Mouse (Mus musculus) CH12F3 (cell line): ENCODE results near the gene A730049H05Rik.

Experiments used
- in situ Hi-C: fragments of 300-500 bp; cut with MboI; formaldehyde crosslinking; loops from 2 replicates; pipeline ENCODE4 v1.14.3; 2020; ENCODE audit warnings: low sequenced_read_pairs

The A730049H05Rik gene

GRCm38 (mm10) chr6:92816311-92816751, at the start of gene A730049H05Rik:
TSS of gene A730049H05Rik (plus strand) at chr6:92816478.
- in situ Hi-C loops: no loop called here

GRCm38 (mm10) chr6:92776356-92776755, 39.9 kb upstream of the A730049H05Rik start:
- in situ Hi-C loops: no loop called here

GRCm38 (mm10) chr6:92779140-92779934, 36.9 kb upstream of the A730049H05Rik start:
- in situ Hi-C loops: no loop called here

- in situ Hi-C loops: no loop called here
Observed at GRCm38 (mm10) chr6:92779935-92780205, 36.4 kb upstream of the A730049H05Rik start.

GRCm38 (mm10) chr6:92781446-92781845, 34.8 kb upstream of the A730049H05Rik start:
- in situ Hi-C loops: no loop called here

DNA sequence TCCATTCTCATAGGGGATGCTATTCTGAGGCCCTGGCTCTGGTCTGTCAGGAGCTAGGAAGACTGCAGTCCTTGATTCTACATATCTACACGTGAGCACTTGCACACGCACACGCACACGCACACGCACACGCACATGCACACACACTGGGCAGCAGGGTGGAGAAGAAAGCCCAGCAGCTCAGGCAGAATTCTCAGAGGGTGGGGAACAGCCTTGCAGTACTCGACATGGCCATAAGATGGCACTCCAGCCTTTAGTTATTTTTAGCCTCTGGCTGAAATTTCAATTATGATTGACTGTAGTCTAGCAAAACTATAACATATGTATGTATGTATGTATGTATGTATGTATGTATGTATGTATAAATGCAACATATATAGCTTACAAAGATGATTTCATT, 31.5 kb upstream of the A730049H05Rik start:
- in situ Hi-C loops: no loop called here

GRCm38 (mm10) chr6:92786701-92787375, 29.4 kb upstream of the A730049H05Rik start:
- in situ Hi-C loops: no loop called here

- in situ Hi-C loops: no loop called here
Observed at GRCm38 (mm10) chr6:92787376-92787712, 28.9 kb upstream of the A730049H05Rik start.

DNA sequence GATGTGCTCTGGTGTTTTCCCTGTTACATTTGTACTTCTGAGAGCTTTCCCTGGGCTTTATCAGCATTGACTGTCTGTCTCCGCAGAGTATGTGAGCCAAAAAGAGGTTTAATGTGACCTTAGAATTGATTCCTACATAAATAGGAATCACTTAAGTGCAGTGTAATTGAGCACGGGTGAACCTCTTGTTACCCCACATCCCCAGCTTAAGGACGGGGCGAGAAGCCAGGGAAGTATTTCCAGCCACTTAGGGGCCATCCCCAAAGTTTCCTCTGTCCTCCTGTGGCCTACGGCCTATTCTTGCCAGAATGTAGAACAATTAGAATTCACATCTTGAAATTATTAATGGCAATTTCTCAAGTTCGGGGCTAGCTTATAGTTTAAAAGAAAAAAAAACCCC, 22.5 kb upstream of the A730049H05Rik start:
- in situ Hi-C loops: no loop called here

GRCm38 (mm10) chr6:92801462-92801861, 14.8 kb upstream of the A730049H05Rik start:
- in situ Hi-C loops: no loop called here

GRCm38 (mm10) chr6:92802421-92802820, 13.9 kb upstream of the A730049H05Rik start:
- in situ Hi-C loops: no loop called here

GRCm38 (mm10) chr6:92803213-92803612, 13.1 kb upstream of the A730049H05Rik start:
- in situ Hi-C loops: no loop called here

DNA sequence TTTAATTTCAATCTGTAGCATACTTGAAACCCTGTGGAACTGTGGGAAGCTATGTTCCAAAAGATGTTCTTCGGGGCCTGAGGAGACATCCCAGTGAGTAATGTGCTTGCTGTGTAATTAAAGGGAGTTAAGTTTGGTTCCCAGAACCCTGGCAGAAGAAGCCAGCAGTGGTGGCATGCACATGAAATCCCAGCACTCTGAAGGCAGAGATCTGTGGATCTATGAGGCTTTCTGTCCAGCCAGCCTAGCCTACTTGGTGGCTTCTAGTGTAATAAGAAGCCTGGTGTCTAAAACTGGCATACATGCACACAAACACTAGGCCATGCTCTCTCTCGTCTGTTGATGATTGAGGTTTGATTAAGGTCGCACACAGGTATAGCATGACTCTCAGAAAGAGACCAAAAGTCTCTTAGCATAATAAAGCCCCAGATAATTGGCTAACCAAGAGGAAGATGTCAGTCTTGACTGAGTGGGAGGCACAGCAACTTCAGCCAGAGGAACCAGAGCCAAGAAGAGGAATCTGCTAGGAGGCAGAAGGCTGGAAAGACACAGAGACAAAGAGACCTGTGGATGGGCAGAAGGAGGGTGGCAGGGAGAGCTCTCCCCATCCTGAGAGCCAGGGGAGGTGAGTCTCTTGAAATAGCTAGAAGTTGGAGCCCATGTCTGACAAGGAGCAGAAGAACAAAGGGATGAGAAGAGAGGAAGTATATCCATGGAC, 11.9 kb upstream of the A730049H05Rik start:
- in situ Hi-C loops: no loop called here

GRCm38 (mm10) chr6:92809818-92810217, 6.5 kb upstream of the A730049H05Rik start:
- in situ Hi-C loops: no loop called here

- in situ Hi-C loops: no loop called here
Observed at GRCm38 (mm10) chr6:92810628-92811027, 5.7 kb upstream of the A730049H05Rik start.

DNA sequence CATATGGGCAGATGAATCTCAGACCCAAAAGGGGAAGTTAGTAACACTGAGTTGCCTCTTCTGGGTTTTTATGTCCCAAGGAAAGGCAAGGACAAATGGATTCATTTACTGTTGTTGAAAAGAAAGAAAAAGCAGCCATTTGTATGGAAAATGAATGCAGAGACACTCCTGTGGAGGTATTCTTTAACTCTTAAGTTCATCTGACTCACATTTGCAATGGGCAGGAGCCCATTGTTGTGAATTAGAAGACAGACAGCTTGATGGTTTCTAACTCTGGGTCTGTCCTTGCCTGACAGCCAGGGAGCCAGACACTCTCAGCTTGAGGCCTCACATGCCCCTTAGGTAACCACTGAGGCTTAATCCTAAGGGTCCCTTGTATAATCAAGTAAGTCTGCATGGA, 4.7 kb upstream of the A730049H05Rik start:
- in situ Hi-C loops: no loop called here

- in situ Hi-C loops: no loop called here
Observed at GRCm38 (mm10) chr6:92812702-92813370, 3.4 kb upstream of the A730049H05Rik start.

GRCm38 (mm10) chr6:92817661-92818060, 1.4 kb downstream of the A730049H05Rik start:
- in situ Hi-C loops: no loop called here

- in situ Hi-C loops: no loop called here
Observed at GRCm38 (mm10) chr6:92821606-92822005, 5.3 kb downstream of the A730049H05Rik start.

DNA sequence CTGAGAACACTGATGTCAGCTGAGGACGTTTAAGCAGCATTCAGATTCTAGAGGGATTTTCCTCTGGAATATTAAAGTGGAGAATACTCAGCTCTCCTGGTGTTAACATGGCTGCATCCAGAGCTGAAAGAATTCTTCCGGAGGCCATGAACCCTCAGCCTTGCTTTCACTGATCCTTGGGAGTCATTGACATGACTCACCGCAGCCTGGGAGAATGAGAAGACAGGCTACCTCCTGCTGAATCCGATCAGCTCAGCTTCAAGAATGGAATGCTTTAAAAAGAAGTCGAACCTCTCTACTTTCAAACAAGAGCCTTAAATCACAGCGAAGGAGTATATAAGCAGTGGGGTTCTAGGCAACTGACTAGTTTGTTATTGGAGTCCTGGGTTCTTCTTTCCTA, 5.7 kb downstream of the A730049H05Rik start:
- in situ Hi-C loops: no loop called here

DNA sequence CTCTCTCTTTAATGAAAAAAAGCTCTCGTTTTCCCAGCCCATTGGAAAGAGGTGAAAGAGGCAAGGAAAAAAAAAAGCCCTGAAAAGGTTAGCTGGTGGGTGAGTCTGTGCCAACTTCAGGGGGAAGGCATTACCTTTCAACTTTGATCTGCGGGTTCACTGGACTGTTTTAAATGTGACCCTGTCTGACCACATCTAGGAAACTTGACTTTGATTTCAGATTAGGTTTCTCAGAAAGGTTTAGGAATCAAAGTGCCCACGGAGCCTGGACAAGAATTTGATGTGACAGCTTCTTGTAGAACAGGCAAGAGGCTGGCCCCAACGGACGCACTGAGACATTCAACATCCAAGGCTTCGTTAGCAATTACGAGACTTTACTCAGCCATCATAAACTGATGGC, 7.7 kb downstream of the A730049H05Rik start:
- in situ Hi-C loops: no loop called here
